Mouse (Mus musculus): Measurements from ENCODE around the gene Vmn1r67. TPM values are rescaled to one million over a fixed set of nuclear protein-coding genes. Genes with fewer than 3 reads are reported as not detected.

Gene Vmn1r67
- not detected in 2 replicates for polyA plus RNA-seq (2015; fragmentation: Nextera tagmentation; extraction: Ambion mirVana)

- H3K27ac ChIP-seq: no peak within 1 kb of the TSS
- no peaks in the 10 kb centered on the region for H3K27me3 ChIP-seq
- H3K4me1 ChIP-seq: no peaks in the 10 kb centered on the region
- H3K9me3 ChIP-seq: no peaks in the 10 kb centered on the region
- no peak within 1 kb of the TSS for H3K9ac ChIP-seq
- H3K4me3 ChIP-seq: no peak within 1 kb of the TSS
- H3K36me3 ChIP-seq: no peaks in the 10 kb centered on the region
- H3K4me2 ChIP-seq: no peak within 1 kb of the TSS
- no peak for ATAC-seq (ENCODE audit: borderline replicate concordance, extremely low read depth, low FRiP score, low TSS enrichment)
These were observed at the start of gene Vmn1r67 for GRCm38 (mm10) chr7:10443031-10443430. Vmn1r67 (plus strand) TSS chr7:10443331.

GRCm38 (mm10) chr7:10458166-10458565 is 15.0 kb downstream of the Vmn1r67 start:
- 58% methylated on average over 3 of the region's 3 CpGs for WGBS

GRCm38 (mm10) chr7:10479813-10480212 is 36.7 kb downstream of the Vmn1r67 start:
- H3K36me3 ChIP-seq: no peaks in the 10 kb centered on the region
- no peaks in the 10 kb centered on the region for H3K9me3 ChIP-seq
- H3K4me3 ChIP-seq: no peak overlapping the region
- no peaks in the 10 kb centered on the region for H3K4me1 ChIP-seq
- no peak overlapping the region for H3K27ac ChIP-seq
- H3K9ac ChIP-seq: no peak overlapping the region
- no peaks in the 10 kb centered on the region for H3K27me3 ChIP-seq
- no peak for ATAC-seq (ENCODE audit: borderline replicate concordance, extremely low read depth, low FRiP score, low TSS enrichment)
- no peak overlapping the region for H3K4me2 ChIP-seq

More at GRCm38 (mm10) chr7:10458166-10458565, 15.0 kb downstream of the Vmn1r67 start:
- ATAC-seq (ENCODE audit: borderline replicate concordance, extremely low read depth, low FRiP score, low TSS enrichment): no peak
- Histone ChIP-seq H3K27me3 (no peaks in the 10 kb centered on the region), H3K27ac (no peak overlapping the region), H3K9ac (no peak overlapping the region), H3K4me2 (no peak overlapping the region), H3K4me1 (no peaks in the 10 kb centered on the region), H3K4me3 (no peak overlapping the region), H3K9me3 (no peaks in the 10 kb centered on the region), H3K36me3 (no peaks in the 10 kb centered on the region)

GRCm38 (mm10) chr7:10480588-10481233 is 37.6 kb downstream of the Vmn1r67 start:
- no peaks in the 10 kb centered on the region for H3K4me1 ChIP-seq
- H3K27me3 ChIP-seq: no peaks in the 10 kb centered on the region
- no peak overlapping the region for H3K9ac ChIP-seq
- no peak for ATAC-seq (ENCODE audit: borderline replicate concordance, extremely low read depth, low FRiP score, low TSS enrichment)
- WGBS: 62% methylated on average over 18 of the region's 18 CpGs
- no peaks in the 10 kb centered on the region for H3K9me3 ChIP-seq
- H3K4me3 ChIP-seq: no peak overlapping the region
- H3K27ac ChIP-seq: no peak overlapping the region
- H3K36me3 ChIP-seq: no peaks in the 10 kb centered on the region
- peak overlapping the region; percentile 27; the same call in 1 of the 2 replicates for H3K4me2 ChIP-seq

GRCm38 (mm10) chr7:10494786-10495521 is 51.8 kb downstream of the Vmn1r67 start, which contains the start of gene Zik1:
Zik1 (minus strand) TSS chr7:10495394.
- ATAC-seq (ENCODE audit: borderline replicate concordance, extremely low read depth, low FRiP score, low TSS enrichment): peak; percentile 99
- H3K36me3 ChIP-seq: peaks cover 23% of the 10 kb centered on the region
- H3K27me3 ChIP-seq: no peaks in the 10 kb centered on the region
- no peaks in the 10 kb centered on the region for H3K9me3 ChIP-seq
- H3K4me1 ChIP-seq: peaks cover 8% of the 10 kb centered on the region; the same call in 1 of the 2 replicates
- peak within 1 kb of the TSS; percentile 65 for H3K4me3 ChIP-seq
- H3K4me2 ChIP-seq: peak within 1 kb of the TSS; percentile 62
- H3K9ac ChIP-seq: peak within 1 kb of the TSS; percentile 56
- 2% methylated on average over 33 of the region's 33 CpGs for WGBS
- H3K27ac ChIP-seq: no peak within 1 kb of the TSS

- peak overlapping the region; percentile 62 for H3K4me2 ChIP-seq
- H3K4me3 ChIP-seq: peak overlapping the region; percentile 65; the same call in 1 of the 2 replicates
- 25% methylated on average over 6 of the region's 6 CpGs for WGBS
- no peak overlapping the region for H3K27ac ChIP-seq
- no peak; the same call in 1 of the 2 replicates for ATAC-seq (ENCODE audit: borderline replicate concordance, extremely low read depth, low FRiP score, low TSS enrichment)
- peaks cover 8% of the 10 kb centered on the region; the same call in 1 of the 2 replicates for H3K4me1 ChIP-seq
- no peaks in the 10 kb centered on the region for H3K27me3 ChIP-seq
- no peak overlapping the region for H3K9ac ChIP-seq
- no peaks in the 10 kb centered on the region for H3K9me3 ChIP-seq
- H3K36me3 ChIP-seq: peaks cover 17% of the 10 kb centered on the region
These were observed 52.4 kb downstream of the Vmn1r67 start for GRCm38 (mm10) chr7:10495578-10495977.

Other genes with a start within 250 kb of the Vmn1r67 start
- not detected in 2 replicates for gene Vmn1r66, start 165.3 kb upstream of the Vmn1r67 start, polyA plus RNA-seq (2015; fragmentation: Nextera tagmentation; extraction: Ambion mirVana)
- 10.6 and 11.4 TPM in 2 replicates for gene Zik1, start 52.1 kb downstream of the Vmn1r67 start, polyA plus RNA-seq (2015; fragmentation: Nextera tagmentation; extraction: Ambion mirVana)
- gene Vmn1r68, start 115.2 kb downstream of the Vmn1r67 start, polyA plus RNA-seq (2015; fragmentation: Nextera tagmentation; extraction: Ambion mirVana): not detected in 2 replicates
- not detected in 2 replicates for gene Vmn1r69, start 170.3 kb downstream of the Vmn1r67 start, polyA plus RNA-seq (2015; fragmentation: Nextera tagmentation; extraction: Ambion mirVana)
- gene Vmn1r70, start 188.2 kb downstream of the Vmn1r67 start, polyA plus RNA-seq (2015; fragmentation: Nextera tagmentation; extraction: Ambion mirVana): not detected in 2 replicates
- gene Nlrp4b, start 244.5 kb downstream of the Vmn1r67 start, polyA plus RNA-seq (2015; fragmentation: Nextera tagmentation; extraction: Ambion mirVana): not detected in 2 replicates

Measured in lung, embryonic 15.5 days (tissue).